Mouse (Mus musculus): ENCODE measurements around the gene Gm5105. TPM values are rescaled to one million over a fixed set of nuclear protein-coding genes. Genes with fewer than 3 reads are reported as not detected.

Gene Gm5105
- total and polyA plus RNA-seq, 3 experiments = not detected

DNA sequence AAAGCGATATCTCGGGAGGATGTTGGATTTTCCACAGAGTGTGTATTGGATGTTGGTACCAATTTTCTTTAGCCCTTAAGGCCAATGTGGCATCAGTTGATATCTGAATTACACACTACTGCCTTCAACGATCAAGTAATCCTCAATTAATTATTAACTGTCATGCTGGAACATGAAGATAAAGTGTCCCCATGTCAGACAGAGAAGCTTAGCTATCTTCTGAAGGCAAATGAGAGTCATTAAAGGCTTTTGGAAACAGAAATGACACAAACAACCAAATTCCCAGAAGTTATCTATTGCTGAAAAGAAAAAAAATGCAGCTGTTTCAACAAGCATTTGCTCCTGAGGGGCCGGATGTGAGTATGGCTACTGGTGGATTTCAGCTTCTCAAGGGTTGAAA is 45.2 kb downstream of the Gm5105 start (continued):
- no peak for TF ChIP-seq NELFE (IDR thresholded peaks at IDR 0.05; ENCODE audit: low read depth, low read length)

DNA sequence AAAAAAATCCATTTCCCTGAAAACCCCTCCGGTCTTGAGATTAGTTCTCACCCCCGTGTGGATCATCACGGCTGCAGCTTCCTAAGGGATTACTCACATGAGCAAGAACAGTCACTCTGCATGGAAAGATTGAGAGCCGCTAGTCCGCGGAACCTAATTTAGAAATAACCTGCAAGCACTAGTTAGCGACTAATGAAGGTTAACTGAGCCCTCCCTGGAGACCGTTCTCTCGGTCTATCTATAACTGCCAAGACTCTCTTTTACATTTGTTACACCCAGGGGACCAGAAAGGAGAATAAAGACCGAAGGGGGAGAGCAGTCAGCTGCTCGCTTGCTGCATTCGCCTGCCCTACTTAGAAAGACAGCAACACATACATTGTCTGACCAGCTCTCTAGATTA is 50.4 kb downstream of the Gm5105 start:
- peaks cover 0 to 5% of the 10 kb centered on the region in 2 experiments; a peak in 2 of 4 replicates for H3K36me3 ChIP-seq (ENCODE audit: control insufficient read depth in 1 of 2, insufficient read depth in 2 of 2, low read length in 2 of 2)
- no peak for DNase-seq (ENCODE audit: low read depth, low spot score)
- TF ChIP-seq E2F4 (IDR thresholded peaks at IDR 0.05; ENCODE audit: borderline replicate concordance, low read depth, low read length) = no peak
- TF ChIP-seq USF2 (IDR thresholded peaks at IDR 0.05; ENCODE audit: borderline replicate concordance in 1 of 2, insufficient read depth in 1 of 2, low read depth in 1 of 2, low read length in 2 of 2) = no peak
- no peak for TF ChIP-seq GATA1 (IDR thresholded peaks at IDR 0.05; ENCODE audit: low read depth, low read length)
- TF ChIP-seq BHLHE40 (IDR thresholded peaks at IDR 0.05; ENCODE audit: borderline replicate concordance, low read depth, low read length) = no peak
- TF ChIP-seq KAT2A (conservative IDR thresholded peaks at IDR 0.05; ENCODE audit: low read depth, low read length) = no peak
- TF ChIP-seq RCOR1 (IDR thresholded peaks at IDR 0.05; ENCODE audit: low read depth, low read length) = no peak
- TF ChIP-seq MAFK (IDR thresholded peaks at IDR 0.05; ENCODE audit: borderline replicate concordance, low read depth, low read length) = no peak
- TF ChIP-seq RAD21 (IDR thresholded peaks at IDR 0.05; ENCODE audit: low read depth, low read length) = no peak
- TF ChIP-seq EP300 (IDR thresholded peaks at IDR 0.05; ENCODE audit: low read depth in 1 of 2, low read length in 2 of 2) = no peak
- no peak for TF ChIP-seq CHD1 (IDR thresholded peaks at IDR 0.05; ENCODE audit: low read depth, low read length)
- no peak for TF ChIP-seq CHD2 (IDR thresholded peaks at IDR 0.05; ENCODE audit: low read length)
- TF ChIP-seq CTCF (IDR thresholded peaks at IDR 0.05 in 2 of 3, conservative IDR thresholded peaks at IDR 0.05 in 1 of 3; ENCODE audit: control insufficient read depth in 1 of 3, insufficient read depth in 1 of 3, low read depth in 2 of 3, low read length in 3 of 3, poor library complexity in 1 of 3, severe bottlenecking in 1 of 3) = no peak
- no peak overlapping the region for H3K4me3 ChIP-seq (ENCODE audit: control insufficient read depth in 1 of 2, insufficient read depth in 1 of 2, low read depth in 2 of 2, low read length in 2 of 2)
- no peaks in the 10 kb centered on the region for H3K27me3 ChIP-seq (ENCODE audit: control insufficient read depth in 1 of 2, insufficient read depth in 2 of 2, low read length in 2 of 2)
- no peaks in the 10 kb centered on the region for H3K9me3 ChIP-seq (replicated peaks; ENCODE audit: insufficient read depth, low read length)
- H3K9ac ChIP-seq (ENCODE audit: control insufficient read depth, low read depth, low read length, poor library complexity, severe bottlenecking) = no peak overlapping the region
- peaks cover 7 to 12% of the 10 kb centered on the region in 2 experiments for H3K4me1 ChIP-seq (ENCODE audit: control insufficient read depth in 1 of 2, insufficient read depth in 2 of 2, low read length in 2 of 2)
- H3K27ac ChIP-seq (ENCODE audit: control insufficient read depth, low read depth, low read length) = no peak overlapping the region
- H3K79me2 ChIP-seq (ENCODE audit: control insufficient read depth, insufficient read depth, low read length, poor library complexity) = no peaks in the 10 kb centered on the region

GRCm38 (mm10) chr3:138014725-138015124 is 52.5 kb downstream of the Gm5105 start:
- Histone ChIP-seq H3K36me3 (ENCODE audit: control insufficient read depth in 1 of 2, insufficient read depth in 2 of 2, low read length in 2 of 2) (peaks cover 0 to 3% of the 10 kb centered on the region in 2 experiments; a peak in 2 of 4 replicates), H3K9ac (ENCODE audit: control insufficient read depth, low read depth, low read length, poor library complexity, severe bottlenecking) (no peak overlapping the region), H3K27ac (ENCODE audit: control insufficient read depth, low read depth, low read length) (no peak overlapping the region), H3K4me3 (ENCODE audit: control insufficient read depth in 1 of 2, insufficient read depth in 1 of 2, low read depth in 2 of 2, low read length in 2 of 2) (no peak overlapping the region), H3K27me3 (ENCODE audit: control insufficient read depth in 1 of 2, insufficient read depth in 2 of 2, low read length in 2 of 2) (no peaks in the 10 kb centered on the region), H3K9me3 (replicated peaks; ENCODE audit: insufficient read depth, low read length) (no peaks in the 10 kb centered on the region), H3K79me2 (ENCODE audit: control insufficient read depth, insufficient read depth, low read length, poor library complexity) (no peaks in the 10 kb centered on the region), H3K4me1 (ENCODE audit: control insufficient read depth in 1 of 2, insufficient read depth in 2 of 2, low read length in 2 of 2) (peaks cover 5 to 7% of the 10 kb centered on the region in 2 experiments)
- TF ChIP-seq MAX (IDR thresholded peaks at IDR 0.05; ENCODE audit: low read length) = 0 out of 2 replicates have a peak, but pooled peaks have one; percentile 15
- TF ChIP-seq MYC (IDR thresholded peaks at IDR 0.05; ENCODE audit: low read depth, low read length) = no peak
- no peak for TF ChIP-seq GABPA (IDR thresholded peaks at IDR 0.05; ENCODE audit: low read depth, low read length)
- TF ChIP-seq POLR2A (IDR thresholded peaks at IDR 0.05; ENCODE audit: control insufficient read depth in 1 of 2, insufficient read depth in 1 of 2, low read depth in 1 of 2, low read length in 2 of 2, poor library complexity in 1 of 2) = no peak
- peak; percentile 59 for TF ChIP-seq GATA1 (IDR thresholded peaks at IDR 0.05; ENCODE audit: low read depth, low read length)
- TF ChIP-seq MYB (IDR thresholded peaks at IDR 0.05; ENCODE audit: low read depth, low read length) = no peak
- no peak for TF ChIP-seq BHLHE40 (IDR thresholded peaks at IDR 0.05; ENCODE audit: borderline replicate concordance, low read depth, low read length)
- TF ChIP-seq UBTF (IDR thresholded peaks at IDR 0.05; ENCODE audit: borderline replicate concordance, insufficient read depth, low read depth, low read length) = no peak
- no peak for TF ChIP-seq CHD1 (IDR thresholded peaks at IDR 0.05; ENCODE audit: low read depth, low read length)
- TF ChIP-seq SIN3A (IDR thresholded peaks at IDR 0.05; ENCODE audit: low read length) = no peak
- no peak for TF ChIP-seq HCFC1 (IDR thresholded peaks at IDR 0.05; ENCODE audit: low read depth, low read length)
- TF ChIP-seq EP300 (IDR thresholded peaks at IDR 0.05; ENCODE audit: low read depth in 1 of 2, low read length in 2 of 2) = peak; percentile 28 to 42; a peak in 1 of 4 replicates
- no peak for TF ChIP-seq ETS1 (IDR thresholded peaks at IDR 0.05; ENCODE audit: low read depth, low read length)
- no peak for TF ChIP-seq E2F4 (IDR thresholded peaks at IDR 0.05; ENCODE audit: borderline replicate concordance, low read depth, low read length)
- peak; percentile 39 for DNase-seq (ENCODE audit: low read depth, low spot score)

All from MEL (cell line).